Mouse (Mus musculus) urinary bladder, postnatal 10 days (tissue): ENCODE data around the gene Fbxl15.
A peak's percentile ranks its signal among the peaks of the same experiment; 100 is the strongest.

Experiments used
- DNase-seq: peaks from one replicate; pipeline ENCODE4 v3.0.0; 2022; ENCODE audit warnings: low spot score

Gene Fbxl15

GRCm38 (mm10) chr19:46347936-46348668 is 20.1 kb downstream of the Fbxl15 start:
- DNase-seq = no peak

GRCm38 (mm10) chr19:46348761-46349458 is 20.9 kb downstream of the Fbxl15 start:
- DNase-seq = no peak

GRCm38 (mm10) chr19:46349550-46349949 is 21.6 kb downstream of the Fbxl15 start:
- DNase-seq = no peak

- no peak for DNase-seq
These were observed 22.4 kb downstream of the Fbxl15 start, which contains the start of gene 2310034G01Rik for GRCm38 (mm10) chr19:46350168-46350932. TSS of gene 2310034G01Rik (minus strand) at chr19:46350302.

GRCm38 (mm10) chr19:46356701-46357138 is 28.7 kb downstream of the Fbxl15 start:
- DNase-seq = peak; percentile 42

- no peak for DNase-seq
These were observed 29.6 kb downstream of the Fbxl15 start for GRCm38 (mm10) chr19:46357344-46358280.

GRCm38 (mm10) chr19:46358381-46358780 is 30.4 kb downstream of the Fbxl15 start:
- DNase-seq = no peak

- DNase-seq = no peak
These were observed 34.1 kb downstream of the Fbxl15 start for GRCm38 (mm10) chr19:46362104-46362503.

GRCm38 (mm10) chr19:46363294-46364009 is 35.5 kb downstream of the Fbxl15 start:
- DNase-seq = no peak

GRCm38 (mm10) chr19:46367798-46368590 is 40.0 kb downstream of the Fbxl15 start:
- no peak for DNase-seq

- no peak for DNase-seq
These were observed 41.2 kb downstream of the Fbxl15 start for GRCm38 (mm10) chr19:46369204-46369603.

- DNase-seq = no peak
These were observed 46.6 kb downstream of the Fbxl15 start for GRCm38 (mm10) chr19:46374477-46375088.

- no peak for DNase-seq
These were observed 47.5 kb downstream of the Fbxl15 start for GRCm38 (mm10) chr19:46375489-46375888.

GRCm38 (mm10) chr19:46375891-46376290 is 47.9 kb downstream of the Fbxl15 start:
- DNase-seq = no peak
